Mouse (Mus musculus): ENCODE measurements around the gene Bcan. TPM values are rescaled to one million over a fixed set of nuclear protein-coding genes. Genes with fewer than 3 reads are reported as not detected.
A peak's percentile ranks its signal among the peaks of the same experiment; 100 is the strongest.

The Bcan gene
- polyA plus RNA-seq, 1 experiment from 2014 or later, result 0.86 TPM

- Histone ChIP-seq H3K36me3 (peaks cover 14% of the 10 kb centered on the region), H3K9me3 (replicated peaks) (no peaks in the 10 kb centered on the region), H3K27me3 (ENCODE audit: low read depth, poor library complexity, severe bottlenecking) (no peaks in the 10 kb centered on the region), H3K4me3 (peak overlapping the region; percentile 57; the same call in 1 of the 2 replicates), H3K4me1 (peaks cover 62% of the 10 kb centered on the region), H3K27ac (replicated peaks) (peak overlapping the region; percentile 95)
- whole genome bisulfite sequencing, result 38% methylated on average over 1 of the region's 1 CpGs
- DNase-seq (ENCODE audit: low spot score), result no peak
Observed at GRCm38 (mm10) chr3:87958967-87959366, 41.1 kb downstream of the Bcan start.

GRCm38 (mm10) chr3:87958476-87958875 lies 41.6 kb downstream of the Bcan start:
- H3K4me1 ChIP-seq, result peaks cover 63% of the 10 kb centered on the region
- H3K27ac ChIP-seq (replicated peaks), result peak overlapping the region; percentile 95
- no peaks in the 10 kb centered on the region for H3K27me3 ChIP-seq (ENCODE audit: low read depth, poor library complexity, severe bottlenecking)
- no peak for DNase-seq (ENCODE audit: low spot score)
- peak overlapping the region; percentile 18; the same call in 1 of the 2 replicates for H3K4me3 ChIP-seq
- 35% methylated on average over 4 of the region's 4 CpGs for WGBS
- H3K9me3 ChIP-seq (replicated peaks), result no peaks in the 10 kb centered on the region
- H3K36me3 ChIP-seq, result peaks cover 19% of the 10 kb centered on the region

DNA sequence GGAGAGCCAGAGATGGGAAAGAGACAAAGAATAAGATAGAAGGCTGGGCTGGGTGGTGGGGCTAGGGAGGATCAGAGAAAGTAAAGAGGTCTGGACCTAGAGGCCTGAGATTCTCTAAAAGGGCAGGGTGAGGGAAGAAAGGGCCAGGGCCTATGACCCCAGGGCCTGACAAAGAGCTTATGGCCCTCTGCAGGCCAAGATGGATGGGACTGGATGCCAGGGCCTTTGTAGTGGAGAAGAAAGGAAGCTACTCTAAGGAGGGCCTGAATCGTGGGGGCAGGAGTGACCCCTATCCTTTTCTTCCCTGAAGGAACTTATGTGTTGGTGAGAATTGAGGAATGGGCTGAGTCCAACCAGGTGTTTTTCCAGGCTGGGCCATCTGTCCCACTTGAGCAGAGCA lies 42.0 kb downstream of the Bcan start:
- peaks cover 64% of the 10 kb centered on the region for H3K4me1 ChIP-seq
- peak overlapping the region; percentile 95 for H3K27ac ChIP-seq (replicated peaks)
- peaks cover 3% of the 10 kb centered on the region; the same call in 1 of the 2 replicates for H3K27me3 ChIP-seq (ENCODE audit: low read depth, poor library complexity, severe bottlenecking)
- peaks cover 23% of the 10 kb centered on the region for H3K36me3 ChIP-seq
- peak; percentile 54 for DNase-seq (ENCODE audit: low spot score)
- no peaks in the 10 kb centered on the region for H3K9me3 ChIP-seq (replicated peaks)
- 0% methylated on average over 1 of the region's 1 CpGs for WGBS
- peak overlapping the region; percentile 18; the same call in 1 of the 2 replicates for H3K4me3 ChIP-seq

DNA sequence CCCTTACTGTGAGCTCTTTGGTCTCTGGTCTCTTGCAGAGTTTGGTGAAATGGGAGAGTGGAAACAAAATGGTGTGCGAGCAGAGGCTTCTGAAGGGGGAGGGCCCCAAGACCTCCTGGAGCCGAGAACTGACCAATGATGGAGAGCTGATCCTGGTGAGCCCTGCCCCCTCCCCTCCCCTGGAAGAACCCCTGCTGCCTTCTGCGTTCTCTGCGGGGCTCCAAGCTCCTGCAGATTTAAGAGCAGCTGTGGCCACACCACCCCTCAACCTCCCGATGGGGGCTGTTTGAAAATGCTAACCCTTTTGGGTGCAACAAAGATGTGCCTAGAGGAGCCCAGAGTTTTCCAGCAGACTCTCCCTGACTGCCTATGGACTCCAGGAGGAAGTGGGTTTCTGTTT lies 47.6 kb downstream of the Bcan start:
- Histone ChIP-seq H3K9me3 (replicated peaks) (no peaks in the 10 kb centered on the region), H3K36me3 (peaks cover 41% of the 10 kb centered on the region), H3K27ac (replicated peaks) (peak overlapping the region; percentile 95), H3K4me3 (peak overlapping the region; percentile 68), H3K4me1 (peaks cover 72% of the 10 kb centered on the region), H3K27me3 (ENCODE audit: low read depth, poor library complexity, severe bottlenecking) (peaks cover 18% of the 10 kb centered on the region)
- 2% methylated on average over 5 of the region's 5 CpGs for WGBS
- peak; percentile 47 for DNase-seq (ENCODE audit: low spot score)

GRCm38 (mm10) chr3:87951946-87952345 lies 48.1 kb downstream of the Bcan start:
- Histone ChIP-seq H3K27ac (replicated peaks) (peak overlapping the region; percentile 95), H3K27me3 (ENCODE audit: low read depth, poor library complexity, severe bottlenecking) (peaks cover 18% of the 10 kb centered on the region), H3K4me1 (peaks cover 73% of the 10 kb centered on the region), H3K4me3 (peak overlapping the region; percentile 68), H3K9me3 (replicated peaks) (no peaks in the 10 kb centered on the region), H3K36me3 (peaks cover 41% of the 10 kb centered on the region)
- no peak for DNase-seq (ENCODE audit: low spot score)
- WGBS, result 17% methylated on average over 12 of the region's 12 CpGs

DNA sequence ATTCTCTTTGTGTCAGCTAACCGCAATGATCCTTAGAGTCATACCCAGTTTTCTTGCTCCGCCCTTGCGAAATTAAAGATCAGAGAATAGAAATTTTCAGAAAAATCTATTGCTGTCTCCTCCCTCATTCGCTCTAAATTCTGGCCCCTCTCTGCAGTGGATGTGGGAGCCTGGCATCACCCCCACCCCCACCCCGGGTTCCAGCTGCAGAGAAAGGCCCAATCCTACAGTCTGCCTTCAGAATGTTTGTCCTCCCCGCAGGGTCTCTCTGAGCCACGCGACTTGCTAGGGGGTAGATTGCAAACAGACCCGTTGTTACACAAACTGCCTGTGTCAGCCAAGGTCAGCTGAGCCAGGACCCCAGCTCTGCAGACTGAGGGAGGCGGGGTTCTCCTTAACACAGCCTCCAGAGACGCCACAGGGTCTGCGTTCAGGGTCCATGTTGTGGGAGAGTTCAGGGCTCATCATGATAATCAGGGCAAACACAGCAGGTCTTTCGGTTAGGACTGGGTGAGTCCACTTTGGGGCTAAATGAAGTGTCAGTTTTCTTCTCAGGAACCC lies 50.0 kb downstream of the Bcan start:
- WGBS, result under 1% methylated on average over 13 of the region's 13 CpGs
- H3K4me1 ChIP-seq, result peaks cover 86% of the 10 kb centered on the region

DNA sequence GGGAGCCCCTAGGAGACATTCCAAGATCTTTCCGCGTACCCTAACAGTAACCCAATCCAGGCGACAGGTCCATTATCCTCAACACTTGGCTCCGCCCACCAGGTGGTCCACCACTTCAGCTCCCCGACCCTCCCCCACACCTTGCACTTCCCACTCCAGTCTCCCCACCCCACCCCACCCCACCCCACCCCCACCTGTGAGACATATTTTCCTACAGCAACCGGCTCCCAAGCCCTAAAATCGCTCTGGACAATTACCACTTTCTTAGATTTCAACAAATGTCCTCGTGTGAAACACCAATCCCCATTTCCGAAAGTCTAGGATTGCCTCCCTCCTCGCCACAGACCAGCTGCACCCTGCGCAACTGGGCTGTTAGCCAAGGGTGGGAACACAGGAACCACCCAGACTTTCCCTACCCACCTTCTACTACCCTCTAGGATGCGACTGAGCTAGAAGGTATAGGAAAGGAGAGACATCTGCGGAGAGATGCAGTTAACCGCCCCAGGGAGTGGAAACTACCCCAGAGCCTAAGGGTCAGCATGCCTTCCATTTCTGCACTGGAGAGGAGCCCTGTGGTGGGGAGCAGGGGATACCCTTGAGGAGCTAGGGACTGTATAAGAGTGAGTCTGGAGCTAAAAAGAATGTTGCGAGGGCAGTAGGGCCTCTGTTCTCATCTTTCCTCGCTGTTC lies 50.6 kb downstream of the Bcan start:
- Histone ChIP-seq H3K36me3 (peaks cover 38% of the 10 kb centered on the region), H3K27me3 (ENCODE audit: low read depth, poor library complexity, severe bottlenecking) (peaks cover 18% of the 10 kb centered on the region), H3K4me1 (peaks cover 92% of the 10 kb centered on the region), H3K27ac (replicated peaks) (peak overlapping the region; percentile 95), H3K9me3 (replicated peaks) (no peaks in the 10 kb centered on the region), H3K4me3 (peak overlapping the region; percentile 68)
- WGBS, result under 1% methylated on average over 16 of the region's 16 CpGs
- DNase-seq (ENCODE audit: low spot score), result peak; percentile 41

More for the DNA sequence above, 50.0 kb downstream of the Bcan start:
- Histone ChIP-seq H3K36me3 (peaks cover 38% of the 10 kb centered on the region), H3K27ac (replicated peaks) (peak overlapping the region; percentile 95), H3K27me3 (ENCODE audit: low read depth, poor library complexity, severe bottlenecking) (peaks cover 18% of the 10 kb centered on the region), H3K4me3 (peak overlapping the region; percentile 68), H3K9me3 (replicated peaks) (no peaks in the 10 kb centered on the region)
- peak; percentile 66 for DNase-seq (ENCODE audit: low spot score)

- WGBS, result under 1% methylated on average over 35 of the region's 35 CpGs
- peaks cover 100% of the 10 kb centered on the region for H3K4me1 ChIP-seq
- H3K27ac ChIP-seq (replicated peaks), result peak within 1 kb of the TSS; percentile 95
- peaks cover 18% of the 10 kb centered on the region for H3K27me3 ChIP-seq (ENCODE audit: low read depth, poor library complexity, severe bottlenecking)
- peak; percentile 81 for DNase-seq (ENCODE audit: low spot score)
- no peaks in the 10 kb centered on the region for H3K9me3 ChIP-seq (replicated peaks)
- H3K4me3 ChIP-seq, result peak within 1 kb of the TSS; percentile 68
- peaks cover 34% of the 10 kb centered on the region for H3K36me3 ChIP-seq
Observed at GRCm38 (mm10) chr3:87948378-87949265, 51.4 kb downstream of the Bcan start, which contains the start of gene Crabp2. Gene Crabp2 (plus strand): TSS chr3:87948666.

DNA sequence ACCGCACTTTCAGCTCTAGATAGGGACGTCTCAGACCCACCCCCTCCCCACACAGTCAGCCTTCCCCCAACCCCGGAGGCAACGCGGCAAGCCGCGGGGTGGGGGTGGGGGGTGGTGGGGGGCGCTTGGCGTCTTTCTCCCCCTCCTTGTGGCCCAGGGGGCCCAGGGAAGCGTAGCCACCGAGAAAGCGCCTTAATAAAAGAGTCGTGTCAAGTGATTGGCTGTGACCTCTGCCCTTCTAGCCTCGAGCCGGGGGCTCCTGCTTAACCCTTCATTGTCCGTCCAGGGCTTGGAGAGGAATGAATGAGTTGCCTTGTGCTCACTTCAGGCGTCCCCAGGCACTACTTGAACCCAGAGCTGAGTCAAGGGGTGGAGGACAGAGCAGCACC lies 52.2 kb downstream of the Bcan start:
- DNase-seq (ENCODE audit: low spot score), result peak; percentile 90
- peaks cover 95% of the 10 kb centered on the region for H3K4me1 ChIP-seq
- peaks cover 13% of the 10 kb centered on the region; the same call in 1 of the 2 replicates for H3K27me3 ChIP-seq (ENCODE audit: low read depth, poor library complexity, severe bottlenecking)
- no peaks in the 10 kb centered on the region for H3K9me3 ChIP-seq (replicated peaks)
- H3K36me3 ChIP-seq, result peaks cover 33% of the 10 kb centered on the region
- peak overlapping the region; percentile 68 for H3K4me3 ChIP-seq
- H3K27ac ChIP-seq (replicated peaks), result peak overlapping the region; percentile 95
- under 1% methylated on average over 17 of the region's 17 CpGs for WGBS

GRCm38 (mm10) chr3:87947056-87947810 lies 52.8 kb downstream of the Bcan start:
- under 1% methylated on average over 26 of the region's 26 CpGs for WGBS
- Histone ChIP-seq H3K4me3 (peak overlapping the region; percentile 68), H3K36me3 (peaks cover 32% of the 10 kb centered on the region), H3K4me1 (peaks cover 89% of the 10 kb centered on the region), H3K27me3 (ENCODE audit: low read depth, poor library complexity, severe bottlenecking) (peaks cover 13% of the 10 kb centered on the region; the same call in 1 of the 2 replicates), H3K9me3 (replicated peaks) (no peaks in the 10 kb centered on the region), H3K27ac (replicated peaks) (peak overlapping the region; percentile 95)
- DNase-seq (ENCODE audit: low spot score), result peak; percentile 76

- Histone ChIP-seq H3K4me1 (peaks cover 82% of the 10 kb centered on the region), H3K27ac (replicated peaks) (peak overlapping the region; percentile 95), H3K27me3 (ENCODE audit: low read depth, poor library complexity, severe bottlenecking) (peaks cover 13% of the 10 kb centered on the region; the same call in 1 of the 2 replicates), H3K4me3 (peak overlapping the region; percentile 68), H3K36me3 (peaks cover 32% of the 10 kb centered on the region), H3K9me3 (replicated peaks) (no peaks in the 10 kb centered on the region)
- DNase-seq (ENCODE audit: low spot score), result no peak
- 4% methylated on average over 1 of the region's 1 CpGs for WGBS
Observed at GRCm38 (mm10) chr3:87946541-87946860, 53.5 kb downstream of the Bcan start.

Data from midbrain, embryonic 10.5 days (tissue).